Mouse (Mus musculus): ENCODE measurements around the gene Kcnj16. TPM values are rescaled to one million over a fixed set of nuclear protein-coding genes. Genes with fewer than 3 reads are reported as not detected.

The Kcnj16 gene
- under 1 TPM in 1 of 2 experiments, not detected in 1; 0.07 TPM for total RNA-seq (2021)
- long read RNA-seq, experiment 1: 0 reads
- long read RNA-seq, experiment 2: 0 reads

DNA sequence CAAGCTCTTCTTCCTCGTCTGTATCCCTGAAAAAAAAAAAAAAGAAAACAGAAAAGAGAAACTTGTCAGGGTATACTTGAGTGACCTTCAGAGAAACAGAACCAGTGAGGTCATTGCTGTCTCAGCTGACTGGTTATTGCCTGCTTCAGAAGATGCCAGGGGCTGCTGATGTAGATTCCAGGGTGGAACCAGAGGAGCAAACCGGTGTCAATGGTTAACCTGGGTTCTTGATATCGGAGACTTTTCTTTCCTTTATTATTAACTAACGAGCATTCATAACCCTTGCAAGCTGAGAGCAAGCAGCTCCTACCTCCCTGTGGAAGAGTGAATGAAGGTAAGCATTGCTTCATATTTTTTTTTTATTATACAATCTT is at the start of gene Kcnj16:
Gene Kcnj16 (plus strand): TSS at position 272 of the 374 bp plus-strand sequence.
- no peak for DNase-seq

DNA sequence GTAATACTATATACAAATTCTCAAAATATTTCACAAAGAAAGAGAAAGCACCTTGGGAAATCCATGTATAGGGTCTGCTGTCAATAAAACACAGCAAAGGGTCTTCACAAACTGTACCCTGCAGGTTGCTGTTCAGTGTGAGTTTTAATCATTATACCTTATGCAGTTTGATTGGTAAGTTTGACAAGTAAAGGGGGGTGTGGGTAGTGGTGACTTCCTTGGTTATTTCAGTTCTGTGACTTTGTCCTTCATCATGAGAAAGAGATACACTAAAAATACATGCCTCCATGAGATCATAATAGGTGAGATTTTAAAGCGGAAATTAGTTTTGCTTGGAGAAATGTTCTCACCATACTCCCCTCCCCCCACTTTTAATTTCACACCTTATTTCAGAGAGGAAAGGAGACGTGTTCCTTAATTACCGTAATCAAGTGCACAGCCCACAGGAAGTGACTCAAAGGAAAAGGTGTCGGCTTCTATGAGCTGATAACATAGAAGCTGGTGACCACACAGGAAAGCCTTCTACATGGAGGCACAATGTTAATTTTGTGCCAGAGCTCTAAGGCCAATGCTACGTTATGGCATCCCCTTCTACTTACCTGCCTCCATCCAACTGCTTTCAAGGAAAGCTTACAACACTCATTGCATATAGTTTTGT is 48.9 kb upstream of the Kcnj16 start:
- no peak for DNase-seq

DNA sequence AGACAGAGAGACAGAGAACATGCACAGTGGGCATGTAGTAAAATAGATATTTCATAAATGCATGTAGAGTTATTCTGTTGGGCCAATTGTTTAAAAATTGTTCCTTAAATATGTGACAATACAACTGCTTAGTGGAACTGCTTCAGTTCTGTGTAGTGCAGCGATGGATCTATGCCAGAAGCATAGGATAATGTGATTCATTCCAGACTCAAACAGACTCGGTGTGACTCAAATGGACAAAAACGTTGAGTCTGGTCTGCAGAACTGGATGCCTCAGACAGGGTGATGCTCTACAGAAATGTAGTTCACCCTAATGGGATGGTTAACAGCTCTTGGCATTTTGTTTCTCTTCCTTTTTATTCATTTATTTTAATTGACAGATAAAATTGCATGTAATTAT is 32.1 kb upstream of the Kcnj16 start:
- DNase-seq: no peak

DNA sequence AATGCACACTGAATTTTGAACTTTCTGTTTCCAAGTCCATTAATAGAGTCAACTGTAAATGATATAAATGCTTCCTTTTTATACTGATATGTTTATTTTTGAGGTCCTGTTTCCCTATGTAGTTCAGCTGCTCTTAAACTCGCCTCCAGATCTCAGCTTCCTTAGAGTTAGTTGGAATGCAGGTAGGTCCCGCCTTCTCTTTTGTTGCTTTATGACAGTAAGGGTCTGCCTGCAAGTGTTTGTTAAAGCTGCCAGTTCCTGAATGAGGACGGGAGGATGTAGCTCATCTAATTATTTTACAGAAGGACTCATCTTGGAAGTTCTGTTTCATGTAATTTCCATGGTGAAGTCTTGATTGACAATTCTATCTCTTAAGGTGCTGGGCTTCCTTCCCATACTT is 25.6 kb upstream of the Kcnj16 start:
- no peak for DNase-seq

DNA sequence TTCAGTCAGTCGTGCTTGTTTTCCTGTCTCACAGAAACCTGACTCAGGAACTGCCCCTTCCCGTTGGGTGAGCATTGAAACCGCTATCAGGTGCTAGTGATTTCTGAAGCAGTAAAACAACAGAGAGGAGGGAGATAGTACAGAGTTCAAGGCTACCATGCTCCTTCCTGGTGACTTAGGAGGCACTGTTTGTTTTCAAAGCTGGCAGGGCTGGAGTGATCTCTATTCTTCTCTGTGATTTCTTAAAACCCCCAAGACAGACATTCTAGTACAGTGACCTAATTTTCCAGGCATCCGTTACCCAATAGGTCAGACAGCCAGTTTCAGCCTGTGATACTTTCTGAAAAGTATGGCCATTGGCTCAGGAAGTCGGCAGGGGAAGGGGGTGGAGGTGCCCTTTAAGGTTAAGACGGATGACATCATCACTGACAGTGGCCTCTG is 25.1 kb upstream of the Kcnj16 start:
- DNase-seq: no peak

DNA sequence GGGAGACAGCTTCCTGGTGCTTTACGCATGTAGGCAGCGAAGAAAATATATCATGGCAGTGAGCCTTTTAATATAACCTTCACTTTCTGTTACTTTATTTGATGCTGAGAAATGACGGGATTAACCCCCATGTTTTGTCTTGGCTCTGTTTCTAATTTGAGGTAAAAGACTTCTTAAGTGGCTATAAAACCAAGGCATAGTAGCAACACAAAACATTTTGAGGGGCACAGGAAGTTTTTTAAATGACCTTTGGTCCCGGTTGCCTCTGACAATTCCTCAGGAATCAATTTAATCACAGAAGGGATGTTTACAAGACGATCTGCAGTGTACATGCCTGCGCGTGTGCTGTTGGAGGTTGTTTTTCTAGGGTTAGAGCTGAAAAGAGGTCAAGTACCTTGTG is 11.2 kb upstream of the Kcnj16 start:
- no peak for DNase-seq

DNA sequence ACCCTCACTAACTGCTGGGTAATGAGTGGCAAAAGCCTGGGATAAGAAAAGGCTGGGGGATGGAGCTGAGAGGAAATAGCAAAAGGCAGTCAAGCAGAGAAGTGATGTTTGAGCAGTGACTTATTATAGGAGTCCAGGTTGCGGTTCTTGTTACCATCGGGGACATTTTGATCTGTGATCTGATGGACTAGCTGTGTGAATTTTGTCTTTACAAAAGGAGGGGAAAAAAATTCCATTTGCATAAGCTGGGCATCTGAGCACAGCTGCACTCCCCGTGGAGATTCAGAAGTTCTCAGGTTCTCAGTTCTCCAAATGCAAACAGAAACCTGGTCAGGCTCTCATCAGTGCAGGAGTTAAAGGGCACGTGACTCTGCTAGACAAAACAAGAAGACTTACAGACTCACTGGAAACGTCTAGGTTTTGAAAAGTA is 6.2 kb upstream of the Kcnj16 start:
- no peak for DNase-seq

DNA sequence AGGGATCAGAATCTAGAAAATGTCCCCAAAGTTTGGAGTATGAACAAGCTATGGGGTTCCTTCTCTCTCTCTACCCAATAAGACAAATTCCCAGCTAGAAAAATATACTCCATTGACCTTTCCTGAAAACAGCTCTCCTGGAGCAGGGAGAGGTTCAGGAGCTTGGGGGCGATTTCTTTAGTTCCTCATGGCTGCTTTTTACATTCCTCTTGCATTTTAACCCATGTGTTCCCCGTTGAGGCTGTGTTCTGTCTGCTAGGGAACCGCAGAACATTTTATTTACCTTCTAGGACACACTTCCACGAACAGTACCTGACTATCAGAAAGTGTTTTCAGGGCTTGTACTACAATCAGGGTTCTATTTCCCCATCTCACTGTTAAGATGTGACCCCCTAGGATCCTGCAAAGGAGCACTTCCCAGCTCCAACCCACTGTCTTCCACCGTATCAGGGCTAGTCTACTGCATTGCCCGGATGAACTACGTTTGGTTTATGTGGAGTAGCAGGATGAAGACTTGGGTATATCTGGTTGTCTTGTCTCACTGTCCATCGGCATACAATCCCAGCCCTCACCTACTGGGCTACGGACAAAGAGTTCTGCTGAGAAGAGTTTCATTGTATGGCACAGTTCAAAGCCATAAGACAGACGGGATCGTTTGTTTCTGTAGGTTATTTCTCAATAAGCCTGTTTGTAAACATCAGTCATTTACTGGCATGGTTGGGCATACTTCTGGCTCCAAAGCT is 643 bp upstream of the Kcnj16 start:
- no peak for DNase-seq

DNA sequence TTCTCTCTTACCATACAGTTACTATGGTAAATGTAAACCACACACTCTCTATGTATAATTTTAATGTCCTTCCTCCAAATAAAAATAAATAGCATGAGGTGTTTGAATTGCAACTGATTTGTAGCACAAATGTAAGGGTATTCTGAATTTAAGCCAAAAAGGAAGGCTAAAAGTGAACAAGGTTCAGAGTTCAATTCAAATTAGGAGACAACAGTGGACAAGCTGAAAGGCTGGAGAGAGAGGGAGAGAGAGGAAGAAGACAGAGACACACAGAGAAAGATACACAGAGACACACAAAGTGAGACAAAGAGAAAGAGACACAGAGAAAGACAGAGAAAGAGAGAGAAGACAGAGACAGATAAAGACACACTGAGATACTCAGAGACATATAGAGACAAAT is 1.1 kb downstream of the Kcnj16 start:
- no peak for DNase-seq

DNA sequence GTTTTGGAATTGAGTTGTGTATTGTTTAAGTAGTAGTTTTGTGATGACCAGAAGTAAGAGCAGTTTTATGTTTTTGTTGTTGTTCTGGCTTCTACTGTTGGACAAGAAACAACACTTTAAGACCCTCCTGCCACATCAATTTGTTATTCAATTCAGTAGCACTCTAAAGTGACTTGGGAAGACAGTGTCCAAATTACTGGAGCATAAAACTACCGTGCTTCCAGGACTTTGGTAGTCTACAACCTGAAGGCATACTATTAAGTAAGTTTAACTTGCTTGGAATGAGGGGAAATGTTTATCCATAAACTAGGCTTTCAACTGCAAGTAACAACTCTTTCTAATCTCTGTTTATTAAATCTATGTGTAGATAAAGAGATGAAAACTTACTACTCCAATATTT is 17.7 kb downstream of the Kcnj16 start:
- DNase-seq: no peak

DNA sequence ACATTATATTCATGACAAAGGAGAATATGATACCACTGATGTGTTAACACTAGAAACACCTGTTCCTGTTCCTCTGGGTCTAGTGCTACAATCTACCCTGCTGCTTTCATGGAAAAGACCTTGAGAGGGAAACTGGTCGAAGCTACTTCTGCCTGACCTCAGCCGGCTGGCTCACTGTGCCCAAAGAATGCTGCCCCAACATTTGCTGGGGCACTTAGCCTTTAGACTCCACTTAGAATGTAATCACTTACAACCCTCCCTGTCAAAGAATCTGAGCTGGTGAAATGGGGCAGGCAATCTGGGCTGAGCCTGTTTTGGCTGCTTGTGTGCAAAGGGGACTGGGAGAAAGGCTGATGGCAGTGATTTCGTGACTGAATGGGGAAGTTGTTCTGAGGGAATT is 18.1 kb downstream of the Kcnj16 start:
- DNase-seq: no peak

DNA sequence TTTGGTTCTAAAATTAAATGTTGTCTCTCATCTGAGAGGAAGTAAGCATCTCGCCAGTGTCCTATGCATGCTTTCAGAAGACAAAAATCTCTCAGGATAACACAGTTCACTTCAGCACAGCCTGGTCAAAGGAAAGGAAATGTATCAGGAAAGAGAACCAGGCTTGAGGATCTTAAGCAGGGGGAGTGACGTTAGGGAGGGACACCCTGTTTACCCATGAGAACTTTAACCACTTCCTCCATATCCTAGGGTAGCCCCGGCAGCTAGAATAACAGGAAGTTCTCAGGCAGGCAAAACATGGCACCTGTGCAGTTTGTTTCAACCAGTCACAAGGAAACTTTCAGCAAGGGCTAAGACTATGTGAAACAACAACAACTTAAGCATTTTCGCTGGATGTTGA is 25.8 kb downstream of the Kcnj16 start:
- DNase-seq: no peak

DNA sequence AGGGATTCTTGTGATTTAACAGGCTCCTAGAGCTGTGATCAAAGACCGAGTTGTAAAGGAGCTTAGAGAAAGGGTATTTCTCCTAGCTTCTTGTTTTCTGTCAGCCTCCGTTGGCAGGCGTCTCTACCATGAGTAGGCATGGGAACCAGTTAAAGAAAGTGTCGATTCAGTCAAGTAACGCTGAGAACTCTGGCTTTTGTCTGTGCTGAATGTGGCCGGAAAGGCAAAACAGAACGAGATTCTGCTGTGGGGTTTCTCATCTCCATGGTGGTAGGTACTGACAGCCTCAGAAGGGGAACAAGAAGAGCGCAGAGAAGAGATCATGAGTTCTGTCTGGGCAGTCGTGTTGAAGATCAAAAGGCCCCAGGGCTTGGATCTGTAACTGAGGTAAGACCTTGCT is 29.4 kb downstream of the Kcnj16 start:
- no peak for DNase-seq

DNA sequence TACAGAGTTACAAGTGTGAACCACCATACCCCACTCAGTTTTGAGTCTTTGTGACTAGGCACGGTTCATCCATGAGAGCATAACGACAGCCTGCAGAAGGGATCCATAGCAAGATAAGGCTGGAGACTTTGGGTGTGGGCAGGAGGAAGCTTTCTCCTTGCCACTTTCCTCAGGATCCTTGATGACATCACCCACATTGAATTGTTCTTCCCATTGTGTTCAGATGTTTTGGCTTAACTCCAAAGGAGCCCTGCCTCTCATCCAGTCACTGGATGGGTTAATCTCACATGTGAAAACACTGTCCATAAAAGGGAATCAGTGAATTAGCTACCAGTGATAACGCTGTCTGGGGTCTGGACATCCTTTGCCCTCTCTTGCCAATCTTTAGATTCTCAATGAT is 37.3 kb downstream of the Kcnj16 start:
- DNase-seq: no peak

DNA sequence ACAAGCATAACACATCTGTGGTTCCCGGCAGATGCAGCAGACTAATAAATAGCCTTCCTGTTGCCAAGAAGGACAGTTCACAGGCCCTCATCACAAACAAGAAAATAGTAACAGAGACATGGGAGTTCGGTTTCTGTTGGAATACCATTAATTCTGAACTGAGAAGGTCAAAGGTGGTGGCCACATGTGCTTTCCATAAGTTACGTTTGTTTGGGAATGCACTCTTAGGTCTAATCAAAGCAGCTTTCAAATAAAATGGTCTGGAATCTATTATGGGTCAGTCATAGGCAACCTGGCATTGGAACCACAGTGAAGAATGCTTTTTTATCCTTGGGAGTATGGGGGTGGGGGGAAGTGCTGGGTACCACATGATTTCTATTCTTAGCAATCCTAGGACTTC is 41.6 kb downstream of the Kcnj16 start:
- no peak for DNase-seq

DNA sequence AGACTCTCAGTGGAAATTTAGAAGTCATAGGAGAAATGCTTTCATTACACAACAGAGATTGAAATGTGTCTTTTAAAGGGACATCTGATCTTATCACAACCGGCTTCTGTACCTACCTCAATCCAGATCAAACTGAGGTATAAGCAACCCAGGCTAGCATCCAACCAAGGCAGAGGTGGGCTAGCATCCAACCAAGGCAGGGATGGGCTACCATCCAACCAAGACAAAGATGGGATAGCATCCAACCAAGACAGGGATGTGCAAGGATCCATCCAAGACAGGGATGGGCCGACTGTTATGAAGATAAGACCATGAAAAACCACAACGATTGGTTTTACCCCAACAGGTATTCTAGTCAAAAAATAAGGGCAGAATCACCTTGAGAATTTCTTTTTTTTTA is 48.4 kb downstream of the Kcnj16 start:
- no peak for DNase-seq

DNA sequence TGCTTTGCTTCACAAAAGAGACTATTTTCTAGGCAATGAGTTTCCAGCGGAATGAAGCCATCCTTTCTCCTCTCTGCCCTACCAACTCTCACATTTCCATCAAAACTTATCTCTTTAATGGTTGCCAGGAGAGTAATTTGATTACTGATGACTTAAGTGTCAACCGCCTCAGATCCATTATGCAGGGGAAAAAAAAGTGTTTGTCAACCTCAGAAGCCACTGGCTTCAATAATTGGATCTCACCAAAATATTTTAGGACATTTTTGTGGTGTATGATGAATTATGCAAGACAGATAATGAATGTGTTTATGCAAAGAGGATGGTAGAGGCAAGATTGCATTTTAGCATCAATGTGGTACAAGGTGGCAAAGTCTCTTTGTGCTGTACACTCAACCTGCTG is 52.4 kb downstream of the Kcnj16 start:
- no peak for DNase-seq

DNA sequence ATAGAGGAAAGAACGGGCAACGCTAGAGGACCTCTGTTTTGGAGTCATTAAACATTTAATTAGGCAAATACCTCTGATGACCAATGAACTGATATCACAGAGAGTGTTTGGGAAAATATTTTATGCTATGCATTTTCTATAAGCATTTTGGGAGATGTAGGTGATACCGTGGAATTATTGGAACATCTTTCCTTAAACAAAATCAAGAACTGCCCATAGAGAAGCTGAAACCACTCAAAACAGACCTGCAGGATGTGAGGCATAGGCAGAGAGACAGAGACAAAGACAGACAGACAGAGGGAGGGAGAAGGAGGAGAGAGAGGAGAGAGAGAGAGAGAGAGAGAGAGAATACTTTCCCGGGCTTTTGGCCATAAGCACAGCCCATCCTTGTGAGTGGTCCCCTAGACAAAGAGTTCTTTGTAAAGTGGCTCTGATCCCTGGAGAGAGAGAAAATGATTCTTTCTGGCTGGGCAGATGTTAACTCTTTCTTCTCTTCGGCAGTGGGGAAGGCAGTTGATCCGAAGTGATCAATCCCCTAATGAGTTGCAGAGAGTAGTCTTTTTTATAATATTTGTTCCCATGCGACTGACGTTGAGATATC is 54.9 kb downstream of the Kcnj16 start:
- DNase-seq: no peak

DNA sequence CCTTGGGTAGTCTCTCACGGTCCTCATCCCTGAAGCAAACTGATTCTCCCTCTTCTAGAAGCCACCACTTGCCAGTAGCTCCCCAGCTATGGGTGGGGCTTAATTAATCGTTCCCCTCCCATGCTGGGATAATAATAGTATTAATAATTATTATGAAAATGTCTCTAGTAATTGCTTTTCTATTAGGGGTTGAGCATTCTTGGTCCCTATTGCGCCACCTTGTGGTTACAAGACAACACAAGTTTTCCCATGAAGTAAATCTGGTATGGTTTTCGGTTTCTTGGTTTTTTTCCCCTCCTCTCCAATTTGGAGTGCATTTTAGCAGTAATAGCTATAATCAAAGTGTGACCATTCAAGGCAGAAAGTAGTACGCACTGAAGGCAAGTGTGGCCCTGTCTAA is 74.3 kb downstream of the Kcnj16 start:
- DNase-seq: peak; percentile 40

DNA sequence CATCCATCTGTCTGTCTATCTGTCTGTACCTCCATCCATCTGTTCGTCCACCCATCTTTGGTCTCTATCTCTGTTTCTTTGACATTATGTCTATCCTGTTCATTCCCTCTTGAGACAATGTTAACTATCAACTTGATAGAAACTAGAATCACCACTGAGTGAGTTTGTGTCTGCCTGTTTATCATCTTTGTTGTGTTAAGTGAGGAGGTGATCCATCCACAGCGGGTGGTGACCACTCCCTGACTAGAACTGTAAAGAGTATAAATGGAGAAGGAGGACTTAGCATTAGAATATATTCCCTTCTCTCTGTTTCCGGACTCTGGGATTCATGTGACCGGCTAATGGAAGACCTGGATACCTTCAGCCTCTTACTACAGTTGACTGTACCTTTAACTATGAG is 75.5 kb downstream of the Kcnj16 start:
- DNase-seq: no peak

DNA sequence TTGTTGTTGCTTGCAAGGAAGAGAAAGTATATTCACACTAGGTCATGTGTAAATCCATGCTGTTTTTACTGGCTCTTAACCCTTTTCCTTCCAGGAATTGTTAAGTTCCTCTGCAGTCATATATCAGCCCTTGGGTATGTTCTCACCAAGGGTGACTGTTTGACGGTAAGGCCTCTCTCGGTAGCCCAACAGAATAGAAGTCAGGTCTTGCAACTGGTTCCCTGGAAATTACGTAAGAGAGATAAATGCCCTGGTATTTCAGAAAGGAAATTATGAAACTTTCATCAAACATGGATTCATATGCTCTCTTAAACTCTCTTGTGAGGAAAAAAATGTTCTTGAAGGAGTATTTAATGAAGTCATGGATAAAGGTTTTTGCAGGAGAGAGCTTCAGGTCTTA is 86.4 kb downstream of the Kcnj16 start:
- DNase-seq: no peak

DNA sequence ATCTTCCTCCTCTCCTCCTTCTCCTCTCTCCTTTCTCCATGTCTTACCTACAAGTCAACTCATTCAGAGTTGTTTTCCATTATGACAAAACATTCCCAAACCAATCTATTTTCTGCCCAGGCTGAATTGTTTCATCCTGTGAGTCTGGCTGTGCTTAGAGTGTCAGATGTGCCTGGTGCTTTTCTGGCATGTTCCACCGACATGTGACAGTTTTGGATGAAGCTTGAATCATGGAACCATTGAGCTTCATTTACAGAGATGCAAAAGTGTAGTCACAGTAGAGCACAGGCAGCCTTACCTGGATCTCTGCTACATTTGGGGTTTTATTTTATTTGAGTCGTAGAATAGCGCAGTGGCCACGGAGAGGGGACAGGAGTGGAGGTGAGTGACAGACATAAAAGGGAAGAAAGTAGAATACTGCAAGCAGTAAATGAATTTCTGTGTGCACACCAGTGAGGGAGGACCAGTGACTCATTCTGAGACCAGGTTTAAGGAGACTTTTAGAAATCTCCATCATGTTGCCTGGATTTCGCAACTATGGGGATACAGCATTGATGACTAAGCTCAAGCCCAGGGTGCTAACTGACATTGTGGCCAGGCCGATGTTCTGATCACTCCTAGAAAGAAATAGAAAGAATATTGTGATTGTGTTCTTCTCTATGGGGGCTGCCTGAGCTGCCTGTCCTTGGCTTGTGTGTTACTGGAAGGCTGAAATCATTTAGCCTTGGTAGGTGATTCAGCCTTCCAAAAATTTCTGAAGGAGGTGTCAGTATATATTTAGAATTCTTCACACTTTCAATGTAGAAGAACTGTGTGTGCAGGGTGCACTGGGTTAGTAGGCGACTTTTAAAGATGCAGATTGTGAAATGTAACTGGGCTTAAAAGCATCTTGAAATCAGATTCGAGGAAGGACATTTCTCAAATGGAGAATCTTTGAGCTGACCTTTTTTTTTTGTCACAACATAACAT is 87.3 kb downstream of the Kcnj16 start:
- no peak for DNase-seq
